ENCODE assay signal across 12 mouse cellular contexts in the genomic region with DNA sequence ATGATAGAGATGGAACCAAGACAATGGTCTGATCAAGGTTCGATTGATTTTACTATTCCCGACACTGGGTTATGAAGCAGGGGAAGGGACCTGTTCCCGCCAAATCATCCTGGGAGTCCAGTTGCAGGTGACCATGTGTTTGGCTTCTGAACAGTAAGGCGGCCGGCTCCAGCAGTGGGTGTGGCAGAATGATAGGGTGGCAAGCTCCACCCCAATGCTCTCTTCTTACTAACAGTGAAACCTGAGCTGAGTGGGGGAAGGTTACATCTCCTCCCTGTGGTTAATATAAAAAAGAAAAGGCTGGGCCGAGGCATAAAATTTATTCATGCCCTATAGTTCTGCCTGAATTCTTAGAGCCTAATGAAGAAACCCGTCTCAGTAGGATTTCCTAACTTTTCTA. TPM values are rescaled to one million over a fixed set of nuclear protein-coding genes. Genes with fewer than 3 reads are reported as not detected.
DNase-seq lines count a peak whose midpoint lies in the region; ATAC-seq and TF ChIP-seq lines count a peak whose summit lies in the region.
"Had no signal": no experiment of that assay in that cellular context is flagged by ENCODE, and none has a peak within 500 bp of the region (broad histone marks: within the 10 kb centered on the region; RNA-seq: fewer than 3 reads in every experiment).

No protein-coding gene starts in this region.

- DNase-seq in embryo, embryonic 11 days, result peak; percentile 26
- no peak for DNase-seq in embryo, embryonic 9.5 days (ENCODE audit: extremely low spot score)
- peak; percentile 37 to 51 for DNase-seq in kidney, adult 8-10 months
- DNase-seq in liver, embryonic 13.5 days, result peak; percentile 41
- DNase-seq in midbrain, embryonic 14.5 days, result no peak

- H3K27ac ChIP-seq in liver, embryonic 13.5 days, result peak overlapping the region; percentile 41
- no peak overlapping the region for H3K27ac ChIP-seq in midbrain, embryonic 14.5 days (replicated peaks; ENCODE audit: low read depth, low read length)
- H3K27ac ChIP-seq in neural tube, embryonic 15.5 days (replicated peaks), result no peak overlapping the region
- H3K27ac ChIP-seq: heart, embryonic 13.5 days had no signal

- peak overlapping the region; percentile 3 for H3K4me3 ChIP-seq in E14TG2a.4 (replicated peaks; ENCODE audit: low read length)
- no peak overlapping the region for H3K4me3 ChIP-seq in liver, embryonic 13.5 days (replicated peaks)
- no peak overlapping the region for H3K4me3 ChIP-seq in midbrain, embryonic 14.5 days (replicated peaks; ENCODE audit: low read depth, low read length)
- no peak overlapping the region for H3K4me3 ChIP-seq in neural tube, embryonic 15.5 days (replicated peaks)
- H3K4me3 ChIP-seq: heart, embryonic 13.5 days had no signal

- no peaks in the 10 kb centered on the region; the same call in 1 of the 2 replicates for H3K36me3 ChIP-seq in E14TG2a.4 (ENCODE audit: insufficient read depth, low read length)
- no peaks in the 10 kb centered on the region for H3K36me3 ChIP-seq in liver, embryonic 13.5 days
- no peaks in the 10 kb centered on the region for H3K36me3 ChIP-seq in midbrain, embryonic 14.5 days (ENCODE audit: control insufficient read depth, insufficient read depth, low read length)
- H3K36me3 ChIP-seq in neural tube, embryonic 15.5 days, result no peaks in the 10 kb centered on the region
- H3K36me3 ChIP-seq: heart, embryonic 13.5 days had no signal

- H3K9me3 ChIP-seq in E14TG2a.4 (ENCODE audit: low read length), result peaks cover 50% of the 10 kb centered on the region
- H3K9me3 ChIP-seq in liver, embryonic 13.5 days (replicated peaks), result no peaks in the 10 kb centered on the region
- no peaks in the 10 kb centered on the region for H3K9me3 ChIP-seq in midbrain, embryonic 14.5 days (ENCODE audit: control insufficient read depth, low read length)
- H3K9me3 ChIP-seq in neural tube, embryonic 15.5 days (replicated peaks), result no peaks in the 10 kb centered on the region

- no peak for TF ChIP-seq CTCF in E14TG2a.4 (conservative IDR thresholded peaks at IDR 0.05; ENCODE audit: low read length)

- no peak overlapping the region for H3K4me2 ChIP-seq in liver, embryonic 13.5 days
- no peak overlapping the region for H3K4me2 ChIP-seq in midbrain, embryonic 14.5 days (ENCODE audit: low read length)
- H3K4me2 ChIP-seq in neural tube, embryonic 15.5 days, result no peak overlapping the region
- H3K4me2 ChIP-seq: heart, embryonic 13.5 days had no signal

- H3K9ac ChIP-seq in liver, embryonic 13.5 days, result no peak overlapping the region
- H3K9ac ChIP-seq in midbrain, embryonic 14.5 days (replicated peaks; ENCODE audit: low read length), result no peak overlapping the region
- no peak overlapping the region for H3K9ac ChIP-seq in neural tube, embryonic 15.5 days (replicated peaks)
- H3K9ac ChIP-seq: heart, embryonic 13.5 days had no signal

- 38% methylated on average over 7 of the region's 7 CpGs for WGBS in liver, embryonic 13.5 days (ENCODE audit: insufficient replicate concordance)
- 77% methylated on average over 7 of the region's 7 CpGs for WGBS in midbrain, embryonic 14.5 days
- WGBS in neural tube, embryonic 15.5 days, result 73% methylated on average over 7 of the region's 7 CpGs

- H3K27me3 ChIP-seq in E14TG2a.4 (ENCODE audit: insufficient read depth, low read length), result no peaks in the 10 kb centered on the region
- H3K27me3 ChIP-seq in liver, embryonic 13.5 days, result peaks cover 7% of the 10 kb centered on the region; the same call in 1 of the 2 replicates
- H3K27me3 ChIP-seq in midbrain, embryonic 14.5 days (ENCODE audit: control insufficient read depth, insufficient read depth, low read length), result no peaks in the 10 kb centered on the region
- no peaks in the 10 kb centered on the region for H3K27me3 ChIP-seq in neural tube, embryonic 15.5 days (replicated peaks)
- H3K27me3 ChIP-seq: heart, embryonic 13.5 days had no signal

- ATAC-seq in liver, embryonic 13.5 days (ENCODE audit: low read depth), result peak; percentile 87
- no peak for ATAC-seq in granulocyte monocyte progenitor cell, adult 5-6 weeks (replicated peaks; ENCODE audit: poor library complexity, severe bottlenecking)
- ATAC-seq in midbrain, embryonic 14.5 days (ENCODE audit: low FRiP score, low TSS enrichment), result no peak
- ATAC-seq in neural tube, embryonic 15.5 days (ENCODE audit: low FRiP score), result no peak
- ATAC-seq: forebrain, embryonic 16.5 days had no signal

- H3K4me1 ChIP-seq in E14TG2a.4 (replicated peaks; ENCODE audit: low read depth, low read length), result peaks cover 47% of the 10 kb centered on the region
- peaks cover 19% of the 10 kb centered on the region for H3K4me1 ChIP-seq in liver, embryonic 13.5 days (replicated peaks)
- no peaks in the 10 kb centered on the region for H3K4me1 ChIP-seq in midbrain, embryonic 14.5 days (ENCODE audit: control insufficient read depth, insufficient read depth, low read length)
- no peaks in the 10 kb centered on the region for H3K4me1 ChIP-seq in neural tube, embryonic 15.5 days

RNA-seq across cellular contexts. Expression of gene Pmm1, which starts 8.4 kb away (rescaled TPM):
- 24.7 and 25.0 TPM in 2 replicates for polyA plus RNA-seq in liver, embryonic 13.5 days (2015; fragmentation: Nextera tagmentation; extraction: Ambion mirVana)
- total RNA-seq in granulocyte monocyte progenitor cell, adult 5-6 weeks (2014; fragmentation: Nextera tagmentation), result 32.6 and 32.7 TPM in 2 replicates
- 19.5 and 21.2 TPM in 2 replicates for total RNA-seq in granulocyte monocyte progenitor cell, adult 5-6 weeks (2017)
- polyA plus RNA-seq in midbrain, embryonic 14.5 days (2014; fragmentation: Nextera tagmentation; extraction: Ambion mirVana), result 67.1 and 94.5 TPM in 2 replicates
- polyA plus RNA-seq in neural tube, embryonic 15.5 days (2015; fragmentation: Nextera tagmentation; extraction: Ambion mirVana), result 99.8 and 111 TPM in 2 replicates

RNA-seq across cellular contexts. Expression of gene 1700029P11Rik, which starts 11.2 kb away (rescaled TPM):
- not detected in 2 replicates for polyA plus RNA-seq in liver, embryonic 13.5 days (2015; fragmentation: Nextera tagmentation; extraction: Ambion mirVana)
- total RNA-seq in granulocyte monocyte progenitor cell, adult 5-6 weeks (2014; fragmentation: Nextera tagmentation), result not detected in 2 replicates
- total RNA-seq in granulocyte monocyte progenitor cell, adult 5-6 weeks (2017), result not detected in 2 replicates
- not detected in 2 replicates for polyA plus RNA-seq in midbrain, embryonic 14.5 days (2014; fragmentation: Nextera tagmentation; extraction: Ambion mirVana)
- polyA plus RNA-seq in neural tube, embryonic 15.5 days (2015; fragmentation: Nextera tagmentation; extraction: Ambion mirVana), result not detected in 2 replicates
- total RNA-seq: left cerebral cortex, postnatal 36 days; midbrain, postnatal 0 days had no signal
- polyA plus RNA-seq: forebrain, embryonic 16.5 days; heart, embryonic 13.5 days; midbrain, postnatal 0 days had no signal

RNA-seq across cellular contexts. Expression of gene Xrcc6, which starts 18.5 kb away (rescaled TPM):
- polyA plus RNA-seq in liver, embryonic 13.5 days (2015; fragmentation: Nextera tagmentation; extraction: Ambion mirVana), result 77.5 and 87.7 TPM in 2 replicates
- total RNA-seq in granulocyte monocyte progenitor cell, adult 5-6 weeks (2014; fragmentation: Nextera tagmentation), result 104 and 120 TPM in 2 replicates
- total RNA-seq in granulocyte monocyte progenitor cell, adult 5-6 weeks (2017), result 234 and 250 TPM in 2 replicates
- 28.3 and 36.9 TPM in 2 replicates for polyA plus RNA-seq in midbrain, embryonic 14.5 days (2014; fragmentation: Nextera tagmentation; extraction: Ambion mirVana)
- polyA plus RNA-seq in neural tube, embryonic 15.5 days (2015; fragmentation: Nextera tagmentation; extraction: Ambion mirVana), result 41.6 and 74.7 TPM in 2 replicates

RNA-seq across cellular contexts. Expression of gene Csdc2, which starts 32.6 kb away (rescaled TPM):
- 1.0 and 1.1 TPM in 2 replicates for polyA plus RNA-seq in liver, embryonic 13.5 days (2015; fragmentation: Nextera tagmentation; extraction: Ambion mirVana)
- not detected in 2 replicates for total RNA-seq in granulocyte monocyte progenitor cell, adult 5-6 weeks (2014; fragmentation: Nextera tagmentation)
- not detected in 2 replicates for total RNA-seq in granulocyte monocyte progenitor cell, adult 5-6 weeks (2017)
- polyA plus RNA-seq in midbrain, embryonic 14.5 days (2014; fragmentation: Nextera tagmentation; extraction: Ambion mirVana), result 167 and 188 TPM in 2 replicates
- polyA plus RNA-seq in neural tube, embryonic 15.5 days (2015; fragmentation: Nextera tagmentation; extraction: Ambion mirVana), result 194 and 220 TPM in 2 replicates

RNA-seq across cellular contexts. Expression of gene Polr3h, which starts 43.1 kb away (rescaled TPM):
- 77.5 and 82.6 TPM in 2 replicates for polyA plus RNA-seq in liver, embryonic 13.5 days (2015; fragmentation: Nextera tagmentation; extraction: Ambion mirVana)
- 21.8 and 26.5 TPM in 2 replicates for total RNA-seq in granulocyte monocyte progenitor cell, adult 5-6 weeks (2014; fragmentation: Nextera tagmentation)
- total RNA-seq in granulocyte monocyte progenitor cell, adult 5-6 weeks (2017), result 46.6 and 51.2 TPM in 2 replicates
- polyA plus RNA-seq in midbrain, embryonic 14.5 days (2014; fragmentation: Nextera tagmentation; extraction: Ambion mirVana), result 67.7 and 74.2 TPM in 2 replicates
- 93.2 and 107 TPM in 2 replicates for polyA plus RNA-seq in neural tube, embryonic 15.5 days (2015; fragmentation: Nextera tagmentation; extraction: Ambion mirVana)

Comparison
In these comparisons a context has a peak if more than half of its experiments do, and no peak if none do; other contexts are left out.
1. DNase-seq: peak in embryo, embryonic 11 days (single experiment), kidney, adult 8-10 months (2 of 2) and liver, embryonic 13.5 days (single experiment); none in embryo, embryonic 9.5 days (single experiment) and midbrain, embryonic 14.5 days (single experiment).